Mouse (Mus musculus) thymus, postnatal 36 days (tissue): ENCODE measurements around the gene Tgm7.

ENCODE experiments used
- DNase-seq, 2 experiments: peaks; one replicate each; pipeline ENCODE4 v3.0.0; 2022; ENCODE audit warnings: mixed read lengths in 2 of 2

The Tgm7 gene

DNA sequence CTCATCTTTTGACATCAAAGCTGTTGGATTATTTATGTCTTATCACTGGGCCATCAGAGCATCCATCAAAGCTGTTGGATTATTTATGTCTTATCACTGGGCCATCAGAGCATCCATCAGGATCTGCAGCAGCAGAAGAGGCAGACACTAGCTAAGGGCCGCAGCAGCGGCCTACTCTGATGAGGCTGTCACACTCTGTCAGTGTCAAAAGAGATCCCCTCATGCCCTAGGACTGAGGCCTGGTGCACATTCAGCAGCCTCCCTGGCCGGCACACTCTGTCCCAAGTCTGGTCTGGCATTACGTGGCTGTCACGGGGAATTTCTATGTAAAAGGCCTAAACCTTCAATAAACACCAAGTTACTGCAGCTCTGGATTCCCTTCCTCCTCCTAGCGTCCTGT is 40.1 kb downstream of the Tgm7 start:
- no peak for DNase-seq

GRCm38 (mm10) chr2:121067116-121067515 is 42.5 kb downstream of the Tgm7 start:
- peak in 1 of 2 experiments; percentile 48 for DNase-seq

- no peak for DNase-seq
These were observed 48.3 kb downstream of the Tgm7 start for GRCm38 (mm10) chr2:121061315-121061714.

GRCm38 (mm10) chr2:121057997-121058396 is 51.6 kb downstream of the Tgm7 start:
- no peak for DNase-seq

- DNase-seq: no peak
These were observed 53.7 kb downstream of the Tgm7 start for GRCm38 (mm10) chr2:121055915-121056314.

GRCm38 (mm10) chr2:121054060-121054459 is 55.5 kb downstream of the Tgm7 start:
- no peak for DNase-seq

- no peak for DNase-seq
These were observed 57.4 kb downstream of the Tgm7 start for GRCm38 (mm10) chr2:121052176-121052575.

- DNase-seq: no peak
These were observed 63.9 kb downstream of the Tgm7 start for GRCm38 (mm10) chr2:121045653-121046052.
